ENCODE assay signal across 28 mouse cellular contexts in genomic region chr9:13552380-13553052, GRCm38 (mm10).
DNase-seq lines count a peak whose midpoint lies in the region; ATAC-seq lines count a peak whose summit lies in the region.
"Had no signal": no experiment of that assay in that cellular context is flagged by ENCODE, and none has a peak within 500 bp of the region (broad histone marks: within the 10 kb centered on the region; RNA-seq: fewer than 3 reads in every experiment).

No protein-coding gene starts in this region.

- peak overlapping the region; percentile 24; the same call in 1 of the 2 replicates for H3K27ac ChIP-seq in kidney, embryonic 16.5 days (ENCODE audit: low read length)
- H3K27ac ChIP-seq in embryonic facial prominence, embryonic 15.5 days (replicated peaks), result 0 out of 2 replicates have a peak overlapping the region, but pooled peaks have one; percentile 31
- H3K27ac ChIP-seq in neural tube, embryonic 15.5 days (replicated peaks), result no peak overlapping the region
- H3K27ac ChIP-seq: forebrain, embryonic 10.5 days; hindbrain, embryonic 10.5 days; kidney, postnatal 0 days; layer of hippocampus, adult 2 months had no signal

- H3K4me1 ChIP-seq in kidney, embryonic 16.5 days (ENCODE audit: insufficient read depth, low read length), result peaks cover 10% of the 10 kb centered on the region
- peaks cover 10% of the 10 kb centered on the region for H3K4me1 ChIP-seq in embryonic facial prominence, embryonic 15.5 days
- peaks cover 21% of the 10 kb centered on the region; the same call in 1 of the 2 replicates for H3K4me1 ChIP-seq in neural tube, embryonic 15.5 days

- DNase-seq in kidney, postnatal 14 days, result no peak
- peak; percentile 40 for DNase-seq in NIH3T3 (ENCODE audit: low read depth)
- DNase-seq in spleen, postnatal 4 days (ENCODE audit: low spot score in 2 of 2), result no peak
- DNase-seq in adrenal gland, postnatal 25 days, result no peak
- DNase-seq: adrenal gland, postnatal 10 days; B cell, adult 2 months; cerebellum, adult 8-10 months; cerebellum, postnatal 36 days; embryo, embryonic 11 days; gastrocnemius, postnatal 10 days; heart, postnatal 10 days; layer of hippocampus, postnatal 36 days; thymus, postnatal 36 days had no signal

- H3K36me3 ChIP-seq in kidney, embryonic 16.5 days (ENCODE audit: insufficient read depth, low read length), result no peaks in the 10 kb centered on the region
- H3K36me3 ChIP-seq in embryonic facial prominence, embryonic 15.5 days, result no peaks in the 10 kb centered on the region
- H3K36me3 ChIP-seq in neural tube, embryonic 15.5 days, result no peaks in the 10 kb centered on the region
- H3K36me3 ChIP-seq: forebrain, embryonic 10.5 days; G1E; hindbrain, embryonic 10.5 days had no signal

- no peak overlapping the region for H3K9ac ChIP-seq in kidney, embryonic 16.5 days (replicated peaks; ENCODE audit: low read length)
- no peak overlapping the region for H3K9ac ChIP-seq in embryonic facial prominence, embryonic 15.5 days
- H3K9ac ChIP-seq in neural tube, embryonic 15.5 days (replicated peaks), result no peak overlapping the region

- no peaks in the 10 kb centered on the region for H3K9me3 ChIP-seq in kidney, embryonic 16.5 days (ENCODE audit: low read length)
- no peaks in the 10 kb centered on the region for H3K9me3 ChIP-seq in embryonic facial prominence, embryonic 15.5 days (replicated peaks)
- H3K9me3 ChIP-seq in neural tube, embryonic 15.5 days (replicated peaks), result no peaks in the 10 kb centered on the region
- H3K9me3 ChIP-seq: forebrain, embryonic 10.5 days; G1E; hindbrain, embryonic 10.5 days had no signal

- no peak overlapping the region for H3K4me2 ChIP-seq in kidney, embryonic 16.5 days (replicated peaks; ENCODE audit: low read depth, low read length)
- H3K4me2 ChIP-seq in embryonic facial prominence, embryonic 15.5 days (replicated peaks), result no peak overlapping the region
- no peak overlapping the region for H3K4me2 ChIP-seq in neural tube, embryonic 15.5 days
- H3K4me2 ChIP-seq: heart, embryonic 11.5 days; midbrain, embryonic 11.5 days had no signal

- H3K4me3 ChIP-seq in kidney, embryonic 16.5 days (ENCODE audit: low read length), result no peak overlapping the region
- H3K4me3 ChIP-seq in embryonic facial prominence, embryonic 15.5 days (replicated peaks), result no peak overlapping the region
- no peak overlapping the region for H3K4me3 ChIP-seq in neural tube, embryonic 15.5 days (replicated peaks)
- H3K4me3 ChIP-seq: forebrain, embryonic 10.5 days; hindbrain, embryonic 10.5 days; layer of hippocampus, adult 2 months had no signal

- peak; percentile 51 for ATAC-seq in kidney, embryonic 16.5 days (ENCODE audit: low FRiP score, low TSS enrichment)
- 0 out of 2 replicates have a peak, but pooled peaks have one; percentile 43 for ATAC-seq in embryonic facial prominence, embryonic 15.5 days (ENCODE audit: insufficient number of reproducible peaks, low FRiP score, low TSS enrichment, low read depth)
- peak; percentile 26; the same call in 1 of the 2 replicates for ATAC-seq in neural tube, embryonic 15.5 days (ENCODE audit: low FRiP score)
- ATAC-seq: activated CD4-positive, CD25-positive, alpha-beta regulatory T cell, adult 4 months; forebrain, embryonic 16.5 days; intestine, postnatal 0 days; lung, postnatal 0 days had no signal

- WGBS in kidney, embryonic 16.5 days, result 46% methylated on average over 5 of the region's 5 CpGs
- WGBS in embryonic facial prominence, embryonic 15.5 days, result 46% methylated on average over 5 of the region's 5 CpGs
- WGBS in neural tube, embryonic 15.5 days, result 56% methylated on average over 5 of the region's 5 CpGs

- H3K27me3 ChIP-seq in kidney, embryonic 16.5 days (ENCODE audit: insufficient read depth, low read length), result no peaks in the 10 kb centered on the region
- H3K27me3 ChIP-seq in embryonic facial prominence, embryonic 15.5 days, result no peaks in the 10 kb centered on the region
- no peaks in the 10 kb centered on the region for H3K27me3 ChIP-seq in neural tube, embryonic 15.5 days (replicated peaks)
- H3K27me3 ChIP-seq: CH12.LX had no signal
